Mouse (Mus musculus): ENCODE measurements at regions not wholly inside any gene's neighbourhood (a gene's known extent, or its start where the extent isn't known, plus 50 kb on each side); places are given as distances from the start of the nearest gene placed in this dataset.
A peak's percentile ranks its signal among the peaks of the same experiment; 100 is the strongest.

DNA sequence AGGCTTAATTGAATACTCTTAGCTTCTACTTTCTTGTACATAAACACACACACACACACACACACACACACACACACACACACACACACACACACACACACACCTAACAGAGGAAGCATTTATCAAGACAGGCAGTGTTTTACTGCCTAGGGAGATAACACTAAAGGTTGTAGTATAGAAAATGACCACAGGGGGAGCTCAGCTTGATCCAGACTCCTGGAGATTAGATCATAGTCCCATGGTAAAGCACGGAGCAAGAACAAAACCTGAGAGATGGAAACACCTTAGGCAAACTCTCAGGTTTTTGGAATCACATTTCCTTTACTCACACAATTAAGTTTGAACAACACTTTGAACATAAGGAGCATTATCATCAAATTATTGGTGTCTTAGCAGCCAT is 302.5 kb upstream of the Rnf219 start:
- 37% methylated on average over 1 of the region's 1 CpGs for WGBS
- Histone ChIP-seq H3K9me3 (replicated peaks) (no peaks in the 10 kb centered on the region), H3K9ac (no peak overlapping the region), H3K36me3 (no peaks in the 10 kb centered on the region), H3K4me1 (no peaks in the 10 kb centered on the region), H3K27me3 (no peaks in the 10 kb centered on the region), H3K4me3 (replicated peaks) (no peak overlapping the region), H3K27ac (replicated peaks) (no peak overlapping the region), H3K4me2 (replicated peaks) (no peak overlapping the region)
- ATAC-seq (ENCODE audit: insufficient number of reproducible peaks, low FRiP score, low TSS enrichment, low read depth), result no peak

DNA sequence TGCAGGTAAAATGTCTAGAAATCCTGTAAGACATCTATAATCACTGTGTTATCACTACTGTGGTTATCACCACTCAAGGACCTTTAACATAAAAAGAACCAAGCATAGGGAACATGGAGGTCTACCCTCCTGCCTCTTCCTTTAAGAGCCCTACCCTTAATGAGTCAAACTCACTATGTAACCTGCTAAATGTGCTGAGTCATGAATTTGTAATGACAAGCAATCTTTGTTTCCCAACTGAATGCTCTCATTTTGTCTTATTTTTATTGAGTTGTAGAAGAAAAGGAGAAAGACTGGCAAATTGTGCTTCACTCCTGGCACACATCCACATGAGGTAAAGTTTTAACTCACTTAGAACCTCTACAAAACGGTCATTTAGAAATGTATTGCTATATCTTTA is 301.8 kb upstream of the Rnf219 start:
- Histone ChIP-seq H3K4me1 (no peaks in the 10 kb centered on the region), H3K9me3 (replicated peaks) (no peaks in the 10 kb centered on the region), H3K4me3 (replicated peaks) (no peak overlapping the region), H3K27me3 (no peaks in the 10 kb centered on the region), H3K4me2 (replicated peaks) (no peak overlapping the region), H3K27ac (replicated peaks) (no peak overlapping the region), H3K36me3 (no peaks in the 10 kb centered on the region), H3K9ac (no peak overlapping the region)
- no peak for ATAC-seq (ENCODE audit: insufficient number of reproducible peaks, low FRiP score, low TSS enrichment, low read depth)
- 77% methylated on average over 1 of the region's 1 CpGs for WGBS

DNA sequence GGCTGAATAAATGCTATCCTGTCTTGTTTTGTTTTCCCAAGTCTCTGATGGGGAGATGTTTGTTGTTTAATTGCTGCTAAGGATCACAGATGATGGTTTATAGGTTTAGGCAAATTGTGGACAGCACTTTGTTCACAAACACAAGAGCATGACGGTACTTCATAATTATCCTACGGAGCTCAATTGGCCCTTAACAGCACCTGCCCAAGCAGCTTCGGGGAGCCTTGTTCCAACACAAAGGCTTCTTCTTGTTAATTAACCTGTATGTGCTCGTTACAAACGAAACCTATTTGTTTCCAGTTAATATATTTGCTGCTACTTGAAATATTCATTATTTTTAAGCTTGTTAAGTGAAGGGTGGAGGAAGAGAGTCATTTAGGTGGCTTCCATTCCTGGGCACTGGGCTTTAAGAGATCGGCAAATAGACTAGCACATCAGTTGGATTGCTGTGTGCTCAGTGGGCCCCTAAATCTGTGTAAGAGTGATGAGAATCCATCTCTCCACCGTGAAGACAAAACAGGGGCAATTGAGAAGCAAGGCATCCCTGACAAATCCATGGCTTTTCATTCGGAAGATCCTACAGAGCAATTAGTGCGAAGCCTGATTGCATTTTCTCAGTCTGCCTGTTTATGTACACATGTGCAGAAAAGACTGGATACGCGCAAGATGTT is 299.6 kb upstream of the Rnf219 start:
- Histone ChIP-seq H3K4me1 (no peaks in the 10 kb centered on the region), H3K27ac (replicated peaks) (no peak overlapping the region), H3K4me2 (replicated peaks) (no peak overlapping the region), H3K36me3 (no peaks in the 10 kb centered on the region), H3K27me3 (no peaks in the 10 kb centered on the region), H3K4me3 (replicated peaks) (no peak overlapping the region), H3K9me3 (replicated peaks) (no peaks in the 10 kb centered on the region), H3K9ac (no peak overlapping the region)
- 70% methylated on average over 11 of the region's 11 CpGs for WGBS
- ATAC-seq (ENCODE audit: insufficient number of reproducible peaks, low FRiP score, low TSS enrichment, low read depth), result no peak

DNA sequence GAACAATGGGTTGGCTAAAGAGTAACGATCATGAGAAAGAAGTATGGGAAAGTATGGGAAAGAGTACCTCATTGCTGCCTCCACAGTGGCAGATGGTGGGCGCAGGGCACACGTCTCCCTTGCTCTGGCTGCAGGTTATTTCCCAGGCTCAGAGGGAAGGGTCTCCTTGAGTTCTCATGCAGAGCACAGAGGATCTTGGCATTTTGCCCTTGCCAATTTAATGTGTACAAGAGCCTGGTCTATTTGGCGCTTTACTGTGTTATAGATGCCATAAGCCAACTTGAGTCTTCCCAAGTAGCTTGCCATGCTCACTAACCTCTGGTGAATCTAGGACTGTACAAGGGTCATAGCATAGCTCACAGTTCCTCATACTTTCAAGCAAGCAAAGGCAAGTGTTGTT is 296.7 kb upstream of the Rnf219 start:
- H3K4me3 ChIP-seq (replicated peaks), result no peak overlapping the region
- H3K27me3 ChIP-seq, result no peaks in the 10 kb centered on the region; the same call in 1 of the 2 replicates
- no peak overlapping the region for H3K4me2 ChIP-seq (replicated peaks)
- H3K9ac ChIP-seq, result no peak overlapping the region
- H3K9me3 ChIP-seq (replicated peaks), result no peaks in the 10 kb centered on the region
- WGBS, result 89% methylated on average over 4 of the region's 4 CpGs
- ATAC-seq (ENCODE audit: insufficient number of reproducible peaks, low FRiP score, low TSS enrichment, low read depth), result no peak
- no peaks in the 10 kb centered on the region for H3K36me3 ChIP-seq
- H3K4me1 ChIP-seq, result no peaks in the 10 kb centered on the region
- H3K27ac ChIP-seq (replicated peaks), result no peak overlapping the region

DNA sequence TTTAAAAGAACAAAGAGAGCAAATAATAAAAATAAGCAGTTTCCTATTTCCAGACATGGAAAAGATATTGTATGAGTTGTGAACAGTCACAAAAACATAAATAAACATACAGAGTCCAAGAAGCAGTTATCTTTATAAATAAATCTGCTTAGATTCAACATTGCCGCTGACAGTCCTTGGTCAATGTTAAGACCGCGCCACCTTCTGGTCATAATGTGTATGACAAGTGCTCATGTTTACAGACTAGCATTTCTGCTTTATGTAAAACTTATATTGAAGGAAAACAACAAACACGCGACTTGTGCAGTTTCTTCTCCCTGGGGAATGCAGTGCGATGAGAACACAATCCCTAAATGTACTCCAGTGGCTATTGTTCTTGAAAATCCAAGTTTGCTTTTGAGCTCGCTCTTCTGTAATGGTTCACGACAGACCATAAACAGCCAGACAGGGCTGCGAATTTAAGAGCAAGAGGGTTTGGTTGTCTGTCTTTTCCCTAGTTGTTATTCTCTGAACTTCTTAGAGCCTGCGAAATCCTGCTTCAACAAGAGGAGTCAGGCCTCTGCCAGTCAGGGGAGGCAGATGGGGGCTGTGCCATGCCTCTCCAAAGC is 291.6 kb upstream of the Rnf219 start:
- H3K4me1 ChIP-seq, result no peaks in the 10 kb centered on the region
- H3K27me3 ChIP-seq, result no peaks in the 10 kb centered on the region; the same call in 1 of the 2 replicates
- H3K9me3 ChIP-seq (replicated peaks), result no peaks in the 10 kb centered on the region
- no peaks in the 10 kb centered on the region for H3K36me3 ChIP-seq
- no peak overlapping the region for H3K9ac ChIP-seq
- no peak overlapping the region for H3K27ac ChIP-seq (replicated peaks)
- no peak for ATAC-seq (ENCODE audit: insufficient number of reproducible peaks, low FRiP score, low TSS enrichment, low read depth)
- 25% methylated on average over 10 of the region's 10 CpGs for WGBS
- H3K4me2 ChIP-seq (replicated peaks), result no peak overlapping the region
- H3K4me3 ChIP-seq (replicated peaks), result no peak overlapping the region

DNA sequence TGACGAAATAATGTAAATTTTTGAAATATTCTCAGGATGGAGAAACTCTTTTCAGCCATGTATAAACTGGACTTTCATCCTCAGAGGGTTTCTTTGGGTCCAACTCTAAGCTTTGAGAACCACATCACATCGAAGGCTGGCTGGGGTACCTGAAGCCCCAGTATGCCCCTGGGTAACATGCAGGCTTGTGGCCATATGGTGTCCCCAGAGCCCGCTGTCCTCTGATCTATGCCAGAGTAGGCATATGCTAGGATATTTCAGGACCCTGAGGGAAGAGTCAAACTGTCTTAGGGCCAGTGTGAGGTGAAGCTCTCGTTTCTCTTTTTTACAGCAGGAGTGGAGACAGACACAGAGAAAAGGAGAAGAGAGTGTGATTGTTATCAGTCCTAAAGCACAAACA is 289.6 kb upstream of the Rnf219 start:
- ATAC-seq (ENCODE audit: insufficient number of reproducible peaks, low FRiP score, low TSS enrichment, low read depth), result no peak
- Histone ChIP-seq H3K27ac (replicated peaks) (no peak overlapping the region), H3K27me3 (no peaks in the 10 kb centered on the region; the same call in 1 of the 2 replicates), H3K36me3 (no peaks in the 10 kb centered on the region), H3K4me1 (no peaks in the 10 kb centered on the region), H3K4me2 (replicated peaks) (no peak overlapping the region), H3K9ac (no peak overlapping the region), H3K4me3 (replicated peaks) (no peak overlapping the region), H3K9me3 (replicated peaks) (no peaks in the 10 kb centered on the region)
- 70% methylated on average over 4 of the region's 4 CpGs for WGBS

DNA sequence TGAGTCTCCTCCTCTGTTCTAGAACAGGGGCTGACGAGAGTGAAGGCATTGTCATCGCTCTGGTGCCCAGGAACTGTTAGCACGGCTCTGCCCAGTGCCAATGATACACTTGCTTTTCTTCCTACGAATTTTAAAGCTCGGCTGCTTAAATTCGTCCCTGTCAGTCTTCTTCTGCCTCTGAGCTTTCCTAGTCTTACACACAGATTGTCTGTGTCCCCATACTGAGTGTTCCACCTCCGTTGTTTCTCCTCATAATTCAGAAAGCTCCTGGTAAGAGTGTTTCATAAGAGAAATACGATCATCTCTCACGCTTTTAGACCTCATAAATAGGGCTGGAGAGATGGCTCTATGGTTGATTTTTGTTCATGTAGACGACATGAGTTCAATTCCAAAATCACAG is 282.9 kb upstream of the Rnf219 start:
- H3K27ac ChIP-seq (replicated peaks), result no peak overlapping the region
- H3K36me3 ChIP-seq, result no peaks in the 10 kb centered on the region
- 91% methylated on average over 10 of the region's 10 CpGs for WGBS
- H3K4me3 ChIP-seq (replicated peaks), result no peak overlapping the region
- H3K9me3 ChIP-seq (replicated peaks), result no peaks in the 10 kb centered on the region
- no peak overlapping the region for H3K4me2 ChIP-seq (replicated peaks)
- no peaks in the 10 kb centered on the region for H3K27me3 ChIP-seq
- no peak overlapping the region for H3K9ac ChIP-seq
- H3K4me1 ChIP-seq, result no peaks in the 10 kb centered on the region
- no peak for ATAC-seq (ENCODE audit: insufficient number of reproducible peaks, low FRiP score, low TSS enrichment, low read depth)

DNA sequence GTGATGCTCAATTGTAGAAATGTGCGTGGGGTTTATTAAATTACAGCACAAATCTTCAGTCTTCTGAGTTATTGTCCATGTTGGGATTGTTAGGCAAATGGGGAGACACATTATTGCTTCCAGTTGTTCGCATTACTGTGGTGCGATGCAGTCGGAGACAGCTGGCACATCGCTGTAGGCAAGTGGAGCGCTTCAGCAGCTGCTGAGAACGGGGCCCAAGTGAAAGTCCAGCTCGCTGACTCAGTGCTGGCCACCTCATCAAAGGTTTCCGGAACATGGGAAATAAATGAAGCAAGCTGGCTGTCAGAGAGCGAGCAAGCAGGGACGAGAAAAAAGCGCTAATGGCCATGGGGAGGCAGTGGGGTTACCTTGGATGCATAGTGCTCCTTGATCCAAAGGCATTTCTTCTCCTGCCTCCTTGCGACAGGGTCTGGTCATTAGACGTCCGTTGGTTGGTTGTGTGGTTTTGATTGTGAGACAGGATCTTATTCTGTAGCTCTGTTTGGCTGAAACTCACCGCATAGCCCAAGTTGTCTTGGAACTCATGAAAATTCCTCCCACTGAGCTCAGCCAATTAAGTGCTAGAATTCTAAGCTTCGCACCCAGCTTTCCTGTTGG is 274.0 kb upstream of the Rnf219 start:
- ATAC-seq (ENCODE audit: insufficient number of reproducible peaks, low FRiP score, low TSS enrichment, low read depth), result 0 out of 2 replicates have a peak, but pooled peaks have one; percentile 24
- no peak overlapping the region for H3K9ac ChIP-seq
- no peak overlapping the region for H3K27ac ChIP-seq (replicated peaks)
- H3K36me3 ChIP-seq, result no peaks in the 10 kb centered on the region
- no peaks in the 10 kb centered on the region for H3K4me1 ChIP-seq
- no peak overlapping the region for H3K4me3 ChIP-seq (replicated peaks)
- 43% methylated on average over 17 of the region's 17 CpGs for WGBS
- H3K9me3 ChIP-seq (replicated peaks), result no peaks in the 10 kb centered on the region
- H3K27me3 ChIP-seq, result no peaks in the 10 kb centered on the region
- H3K4me2 ChIP-seq (replicated peaks), result peak overlapping the region; percentile 21; the same call in 1 of the 2 replicates

DNA sequence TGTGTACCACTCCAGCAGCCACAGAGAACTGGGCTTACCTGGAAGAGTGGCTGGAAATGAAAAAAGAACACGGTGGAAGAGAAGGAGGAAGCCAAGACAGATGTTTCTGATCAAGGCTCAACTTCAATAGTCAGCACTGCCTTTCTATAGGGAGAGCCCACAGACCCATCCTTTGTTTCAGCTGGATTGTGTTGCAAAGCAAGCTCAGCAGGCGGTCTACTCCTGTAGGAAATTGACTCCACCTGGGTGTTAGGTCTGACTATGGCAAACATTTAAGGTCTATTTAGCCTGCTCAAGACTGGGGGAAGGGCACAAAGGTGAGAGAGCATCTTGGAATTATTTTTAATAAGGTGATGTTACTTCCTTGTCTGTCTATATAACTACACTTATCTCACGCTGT is 266.9 kb upstream of the Rnf219 start:
- no peak for ATAC-seq (ENCODE audit: insufficient number of reproducible peaks, low FRiP score, low TSS enrichment, low read depth)
- WGBS, result 30% methylated on average over 3 of the region's 3 CpGs

DNA sequence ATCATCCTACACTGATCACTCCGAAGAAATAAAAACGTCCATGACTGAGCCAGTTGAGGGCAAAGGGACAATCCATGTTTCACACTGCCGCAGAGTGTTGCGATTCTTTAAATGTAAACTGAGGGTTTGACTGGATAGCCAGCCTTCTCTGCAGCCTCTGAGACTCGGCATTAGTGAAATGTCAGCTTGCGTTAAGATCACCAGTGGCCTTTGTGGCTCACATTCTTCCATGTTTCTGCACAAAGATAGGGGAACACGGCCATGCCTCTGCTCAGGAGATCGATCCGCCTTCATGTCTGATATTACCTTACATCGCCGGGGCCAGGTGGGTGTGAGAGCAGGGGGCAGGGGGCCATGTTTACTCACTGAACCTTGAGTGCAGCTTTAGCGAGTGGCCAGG is 262.6 kb upstream of the Rnf219 start:
- 65% methylated on average over 12 of the region's 12 CpGs for WGBS

More for the DNA sequence above, 266.9 kb upstream of the Rnf219 start:
- H3K36me3 ChIP-seq, result no peaks in the 10 kb centered on the region
- H3K9ac ChIP-seq, result no peak overlapping the region
- H3K4me3 ChIP-seq (replicated peaks), result no peak overlapping the region
- H3K27ac ChIP-seq (replicated peaks), result no peak overlapping the region
- H3K27me3 ChIP-seq, result no peaks in the 10 kb centered on the region
- H3K9me3 ChIP-seq (replicated peaks), result no peaks in the 10 kb centered on the region
- H3K4me2 ChIP-seq (replicated peaks), result no peak overlapping the region
- no peaks in the 10 kb centered on the region for H3K4me1 ChIP-seq

DNA sequence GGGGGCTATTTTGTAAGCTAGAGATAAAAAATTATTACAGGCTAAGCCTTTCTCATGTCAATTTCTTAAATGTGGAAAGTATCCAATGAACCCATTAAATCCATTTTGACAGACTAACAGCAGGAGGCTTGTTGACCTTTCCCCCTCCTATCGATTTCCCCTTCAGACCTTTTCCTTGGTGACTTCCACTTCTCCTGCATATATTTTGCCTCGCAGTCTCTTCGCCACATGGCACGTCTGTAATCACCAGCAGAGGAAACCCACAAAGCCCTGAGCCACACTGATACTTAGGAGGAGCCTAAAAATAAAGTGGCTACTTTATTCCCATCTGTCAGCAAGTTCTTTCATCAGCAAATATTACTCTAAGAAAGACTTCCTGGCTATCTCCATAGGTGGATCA is 247.5 kb upstream of the Rnf219 start:
- 37% methylated on average over 4 of the region's 4 CpGs for WGBS
- H3K4me2 ChIP-seq (replicated peaks), result no peak overlapping the region

More for the DNA sequence above, 262.6 kb upstream of the Rnf219 start:
- H3K4me1 ChIP-seq, result no peaks in the 10 kb centered on the region
- H3K36me3 ChIP-seq, result no peaks in the 10 kb centered on the region
- no peak overlapping the region for H3K4me3 ChIP-seq (replicated peaks)
- H3K9me3 ChIP-seq (replicated peaks), result no peaks in the 10 kb centered on the region
- H3K27me3 ChIP-seq, result no peaks in the 10 kb centered on the region
- no peak overlapping the region for H3K27ac ChIP-seq (replicated peaks)
- H3K9ac ChIP-seq, result no peak overlapping the region
- no peak for ATAC-seq (ENCODE audit: insufficient number of reproducible peaks, low FRiP score, low TSS enrichment, low read depth)
- no peak overlapping the region for H3K4me2 ChIP-seq (replicated peaks)

More for the DNA sequence above, 247.5 kb upstream of the Rnf219 start:
- no peaks in the 10 kb centered on the region for H3K4me1 ChIP-seq
- no peaks in the 10 kb centered on the region for H3K9me3 ChIP-seq (replicated peaks)
- ATAC-seq (ENCODE audit: insufficient number of reproducible peaks, low FRiP score, low TSS enrichment, low read depth), result no peak
- no peak overlapping the region for H3K4me3 ChIP-seq (replicated peaks)
- no peaks in the 10 kb centered on the region for H3K27me3 ChIP-seq
- H3K9ac ChIP-seq, result no peak overlapping the region
- no peaks in the 10 kb centered on the region for H3K36me3 ChIP-seq
- no peak overlapping the region for H3K27ac ChIP-seq (replicated peaks)

All from embryonic facial prominence, embryonic 15.5 days (tissue).